Mouse (Mus musculus): ENCODE data around the gene Pnpla3. TPM values are rescaled to one million over a fixed set of nuclear protein-coding genes. Genes with fewer than 3 reads are reported as not detected.

Pnpla3 gene
- polyA plus RNA-seq, 2 experiments, result 0.28 to 1.8 TPM

- H3K4me2 ChIP-seq (replicated peaks; ENCODE audit: low read depth, low read length, severe bottlenecking), result no peak overlapping the region
- no peak overlapping the region for H3K27ac ChIP-seq (replicated peaks; ENCODE audit: low read depth, low read length)
- H3K9ac ChIP-seq (ENCODE audit: low read depth, low read length, severe bottlenecking), result no peak overlapping the region
- ATAC-seq (ENCODE audit: low FRiP score, low read depth), result no peak
- DNase-seq (ENCODE audit: low spot score), result no peak
- WGBS, result 20% methylated on average over 1 of the region's 1 CpGs
- no peak overlapping the region for H3K4me3 ChIP-seq (replicated peaks; ENCODE audit: low read length)
- no peaks in the 10 kb centered on the region for H3K36me3 ChIP-seq (ENCODE audit: control insufficient read depth, insufficient read depth, low read length)
- H3K27me3 ChIP-seq (ENCODE audit: control insufficient read depth, insufficient read depth, low read length), result peaks cover 14% of the 10 kb centered on the region; the same call in 1 of the 2 replicates
- H3K4me1 ChIP-seq (ENCODE audit: control insufficient read depth, insufficient read depth, low read length), result peaks cover 10% of the 10 kb centered on the region
- TF ChIP-seq POLR2A (IDR thresholded peaks at IDR 0.05; ENCODE audit: borderline replicate concordance, extremely low read depth, insufficient read depth, insufficient read length), result no peak
- H3K9me3 ChIP-seq (ENCODE audit: control insufficient read depth, low read length), result no peaks in the 10 kb centered on the region
Measured at GRCm38 (mm10) chr15:84169511-84169910, 1.9 kb downstream of the Pnpla3 start.

- ATAC-seq (ENCODE audit: low FRiP score, low read depth) (no peak), DNase-seq (ENCODE audit: low spot score) (no peak)
- peaks cover 10% of the 10 kb centered on the region for H3K4me1 ChIP-seq (ENCODE audit: control insufficient read depth, insufficient read depth, low read length)
- H3K36me3 ChIP-seq (ENCODE audit: control insufficient read depth, insufficient read depth, low read length), result no peaks in the 10 kb centered on the region
- H3K4me2 ChIP-seq (replicated peaks; ENCODE audit: low read depth, low read length, severe bottlenecking), result no peak overlapping the region
- H3K9ac ChIP-seq (ENCODE audit: low read depth, low read length, severe bottlenecking), result no peak overlapping the region
- 78% methylated on average over 7 of the region's 7 CpGs for WGBS
- no peak for TF ChIP-seq POLR2A (IDR thresholded peaks at IDR 0.05; ENCODE audit: borderline replicate concordance, extremely low read depth, insufficient read depth, insufficient read length)
- no peak overlapping the region for H3K27ac ChIP-seq (replicated peaks; ENCODE audit: low read depth, low read length)
- H3K4me3 ChIP-seq (replicated peaks; ENCODE audit: low read length), result no peak overlapping the region
- no peaks in the 10 kb centered on the region for H3K9me3 ChIP-seq (ENCODE audit: control insufficient read depth, low read length)
- peaks cover 14% of the 10 kb centered on the region; the same call in 1 of the 2 replicates for H3K27me3 ChIP-seq (ENCODE audit: control insufficient read depth, insufficient read depth, low read length)
Measured at GRCm38 (mm10) chr15:84171166-84171565, 3.5 kb downstream of the Pnpla3 start.

GRCm38 (mm10) chr15:84178733-84179132, 11.1 kb downstream of the Pnpla3 start:
- no peaks in the 10 kb centered on the region for H3K36me3 ChIP-seq (ENCODE audit: control insufficient read depth, insufficient read depth, low read length)
- no peak overlapping the region for H3K27ac ChIP-seq (replicated peaks; ENCODE audit: low read depth, low read length)
- H3K4me2 ChIP-seq (replicated peaks; ENCODE audit: low read depth, low read length, severe bottlenecking), result no peak overlapping the region
- no peak for TF ChIP-seq POLR2A (IDR thresholded peaks at IDR 0.05; ENCODE audit: borderline replicate concordance, extremely low read depth, insufficient read depth, insufficient read length)
- no peak overlapping the region for H3K4me3 ChIP-seq (replicated peaks; ENCODE audit: low read length)
- H3K4me1 ChIP-seq (ENCODE audit: control insufficient read depth, insufficient read depth, low read length), result peaks cover 10% of the 10 kb centered on the region
- ATAC-seq (ENCODE audit: low FRiP score, low read depth) (no peak), DNase-seq (ENCODE audit: low spot score) (no peak)
- no peaks in the 10 kb centered on the region for H3K27me3 ChIP-seq (ENCODE audit: control insufficient read depth, insufficient read depth, low read length)
- H3K9ac ChIP-seq (ENCODE audit: low read depth, low read length, severe bottlenecking), result no peak overlapping the region
- 92% methylated on average over 9 of the region's 9 CpGs for WGBS
- H3K9me3 ChIP-seq (ENCODE audit: control insufficient read depth, low read length), result no peaks in the 10 kb centered on the region

GRCm38 (mm10) chr15:84182000-84182399, 14.4 kb downstream of the Pnpla3 start:
- Histone ChIP-seq H3K9me3 (ENCODE audit: control insufficient read depth, low read length) (no peaks in the 10 kb centered on the region), H3K27ac (replicated peaks; ENCODE audit: low read depth, low read length) (no peak overlapping the region), H3K36me3 (ENCODE audit: control insufficient read depth, insufficient read depth, low read length) (no peaks in the 10 kb centered on the region), H3K4me1 (ENCODE audit: control insufficient read depth, insufficient read depth, low read length) (peaks cover 13% of the 10 kb centered on the region), H3K27me3 (ENCODE audit: control insufficient read depth, insufficient read depth, low read length) (no peaks in the 10 kb centered on the region), H3K4me2 (replicated peaks; ENCODE audit: low read depth, low read length, severe bottlenecking) (no peak overlapping the region), H3K9ac (ENCODE audit: low read depth, low read length, severe bottlenecking) (no peak overlapping the region), H3K4me3 (replicated peaks; ENCODE audit: low read length) (no peak overlapping the region)
- DNase-seq (ENCODE audit: low spot score), result no peak
- TF ChIP-seq POLR2A (IDR thresholded peaks at IDR 0.05; ENCODE audit: borderline replicate concordance, extremely low read depth, insufficient read depth, insufficient read length), result no peak
- ATAC-seq (ENCODE audit: low FRiP score, low read depth), result 0 out of 2 replicates have a peak, but pooled peaks have one; percentile 12
- WGBS, result 29% methylated on average over 6 of the region's 6 CpGs

GRCm38 (mm10) chr15:84183967-84184366, 16.3 kb downstream of the Pnpla3 start:
- Histone ChIP-seq H3K27me3 (ENCODE audit: control insufficient read depth, insufficient read depth, low read length) (no peaks in the 10 kb centered on the region), H3K27ac (replicated peaks; ENCODE audit: low read depth, low read length) (no peak overlapping the region), H3K9me3 (ENCODE audit: control insufficient read depth, low read length) (no peaks in the 10 kb centered on the region), H3K4me1 (ENCODE audit: control insufficient read depth, insufficient read depth, low read length) (peaks cover 13% of the 10 kb centered on the region), H3K36me3 (ENCODE audit: control insufficient read depth, insufficient read depth, low read length) (no peaks in the 10 kb centered on the region), H3K4me2 (replicated peaks; ENCODE audit: low read depth, low read length, severe bottlenecking) (no peak overlapping the region), H3K4me3 (replicated peaks; ENCODE audit: low read length) (no peak overlapping the region), H3K9ac (ENCODE audit: low read depth, low read length, severe bottlenecking) (no peak overlapping the region)
- WGBS, result 71% methylated on average over 1 of the region's 1 CpGs
- DNase-seq (ENCODE audit: low spot score) (no peak), ATAC-seq (ENCODE audit: low FRiP score, low read depth) (peak; percentile 24; the same call in 1 of the 2 replicates)
- TF ChIP-seq POLR2A (IDR thresholded peaks at IDR 0.05; ENCODE audit: borderline replicate concordance, extremely low read depth, insufficient read depth, insufficient read length), result no peak

GRCm38 (mm10) chr15:84186196-84186595, 18.6 kb downstream of the Pnpla3 start:
- no peaks in the 10 kb centered on the region for H3K9me3 ChIP-seq (ENCODE audit: control insufficient read depth, low read length)
- 61% methylated on average over 4 of the region's 4 CpGs for WGBS

More at GRCm38 (mm10) chr15:84186196-84186595, 18.6 kb downstream of the Pnpla3 start:
- H3K4me1 ChIP-seq (ENCODE audit: control insufficient read depth, insufficient read depth, low read length), result peaks cover 13% of the 10 kb centered on the region
- DNase-seq (ENCODE audit: low spot score) (no peak), ATAC-seq (ENCODE audit: low FRiP score, low read depth) (no peak)
- no peak for TF ChIP-seq POLR2A (IDR thresholded peaks at IDR 0.05; ENCODE audit: borderline replicate concordance, extremely low read depth, insufficient read depth, insufficient read length)
- no peak overlapping the region for H3K4me3 ChIP-seq (replicated peaks; ENCODE audit: low read length)
- H3K4me2 ChIP-seq (replicated peaks; ENCODE audit: low read depth, low read length, severe bottlenecking), result no peak overlapping the region
- H3K27ac ChIP-seq (replicated peaks; ENCODE audit: low read depth, low read length), result no peak overlapping the region
- no peaks in the 10 kb centered on the region for H3K27me3 ChIP-seq (ENCODE audit: control insufficient read depth, insufficient read depth, low read length)
- H3K9ac ChIP-seq (ENCODE audit: low read depth, low read length, severe bottlenecking), result no peak overlapping the region
- H3K36me3 ChIP-seq (ENCODE audit: control insufficient read depth, insufficient read depth, low read length), result no peaks in the 10 kb centered on the region
